Mouse (Mus musculus): Measurements from ENCODE around the gene Gadl1. TPM values are rescaled to one million over a fixed set of nuclear protein-coding genes. Genes with fewer than 3 reads are reported as not detected.
A peak's percentile ranks its signal among the peaks of the same experiment; 100 is the strongest.

The Gadl1 gene
- polyA plus RNA-seq, 1 experiment from 2014 or later, result 0.49 TPM

GRCm38 (mm10) chr9:116122969-116123589 lies 213.8 kb downstream of the Gadl1 start:
- WGBS, result 35% methylated on average over 9 of the region's 9 CpGs
- Histone ChIP-seq H3K9me3 (ENCODE audit: low read length) (no peaks in the 10 kb centered on the region), H3K36me3 (ENCODE audit: insufficient read depth, low read length) (peaks cover 29% of the 10 kb centered on the region)

More at GRCm38 (mm10) chr9:116122969-116123589, 213.8 kb downstream of the Gadl1 start:
- ATAC-seq (ENCODE audit: low FRiP score, low TSS enrichment), result peak; percentile 68; the same call in 1 of the 2 replicates
- Histone ChIP-seq H3K27ac (ENCODE audit: low read length) (peak overlapping the region; percentile 79), H3K4me2 (replicated peaks; ENCODE audit: low read depth, low read length) (no peak overlapping the region), H3K4me1 (ENCODE audit: insufficient read depth, low read length) (peaks cover 21% of the 10 kb centered on the region), H3K4me3 (ENCODE audit: low read length) (no peak overlapping the region), H3K9ac (replicated peaks; ENCODE audit: low read length) (0 out of 2 replicates have a peak overlapping the region, but pooled peaks have one; percentile 25), H3K27me3 (ENCODE audit: insufficient read depth, low read length) (no peaks in the 10 kb centered on the region)

All from kidney, embryonic 16.5 days (tissue).